Mouse (Mus musculus) embryonic fibroblast, embryonic 13.5 days (primary cell): ENCODE measurements around the gene Pfkfb1. TPM values are rescaled to one million over a fixed set of nuclear protein-coding genes. Genes with fewer than 3 reads are reported as not detected.
A peak's percentile ranks its signal among the peaks of the same experiment; 100 is the strongest.

Source experiments
- H3K27ac ChIP-seq: 2 replicates; pipeline ENCODE4 v1.5.1; 2012; ENCODE audit warnings: low read length, control low read depth, inconsistent platforms; ENCODE audit not compliant: insufficient read depth
- H3K4me1 ChIP-seq: 2 replicates; pipeline ENCODE4 v1.6.1; 2011; ENCODE audit warnings: low read length; ENCODE audit not compliant: control insufficient read depth, insufficient read depth
- H3K4me3 ChIP-seq: 2 replicates; pipeline ENCODE4 v1.5.1; 2011; ENCODE audit warnings: mild to moderate bottlenecking, control low read depth, low read length; ENCODE audit not compliant: insufficient read depth
- CTCF ChIP-seq: IDR thresholded peaks from 2 replicates; pipeline ENCODE4 v1.5.1; 2011; ENCODE audit warnings: mild to moderate bottlenecking, control low read depth, low read length, moderate library complexity, borderline replicate concordance; ENCODE audit not compliant: insufficient read depth
- POLR2A ChIP-seq: IDR thresholded peaks from 2 replicates; pipeline ENCODE4 v1.6.1; 2011; ENCODE audit warnings: low read depth, mild to moderate bottlenecking, control low read depth, low read length, moderate library complexity
- polyA plus RNA-seq: library from polyadenylated mRNA; stranded (reverse); fragments of >200 nt; gene quantifications from 2 replicates; pipeline ENCODE4 v1.2.4, GENCODE M21; 2011; ENCODE audit warnings: low read depth; ENCODE audit not compliant: missing spikeins, insufficient read length

Gene Pfkfb1
- 8.4 and 10.5 TPM in 2 replicates for polyA plus RNA-seq

- H3K27ac ChIP-seq = peak within 1 kb of the TSS; percentile 87
- no peaks in the 10 kb centered on the region for H3K4me1 ChIP-seq
- TF ChIP-seq CTCF = no peak
- TF ChIP-seq POLR2A = peak; percentile 68; the same call in 1 of the 2 replicates
- peak within 1 kb of the TSS; percentile 94 for H3K4me3 ChIP-seq
Measured at GRCm38 (mm10) chrX:150588023-150588764, at the start of gene Pfkfb1. Gene Pfkfb1 (plus strand): TSS chrX:150588229.

GRCm38 (mm10) chrX:150540111-150540510, 47.9 kb upstream of the Pfkfb1 start:
- no peak overlapping the region for H3K4me3 ChIP-seq
- TF ChIP-seq POLR2A (no peak), CTCF (no peak)
- H3K4me1 ChIP-seq = no peaks in the 10 kb centered on the region
- no peak overlapping the region for H3K27ac ChIP-seq

GRCm38 (mm10) chrX:150541684-150542083, 46.3 kb upstream of the Pfkfb1 start:
- no peak for TF ChIP-seq CTCF
- Histone ChIP-seq H3K4me3 (no peak overlapping the region), H3K27ac (no peak overlapping the region), H3K4me1 (no peaks in the 10 kb centered on the region)

- H3K4me3 ChIP-seq = no peak within 1 kb of the TSS
- H3K4me1 ChIP-seq = no peaks in the 10 kb centered on the region
- TF ChIP-seq CTCF = no peak
- no peak for TF ChIP-seq POLR2A
- no peak within 1 kb of the TSS for H3K27ac ChIP-seq
Measured at GRCm38 (mm10) chrX:150547239-150547638, 40.8 kb upstream of the Pfkfb1 start, which contains the start of gene Alas2. Gene Alas2 (plus strand): TSS chrX:150547375.

- Histone ChIP-seq H3K4me3 (no peak overlapping the region), H3K4me1 (no peaks in the 10 kb centered on the region), H3K27ac (no peak overlapping the region)
- TF ChIP-seq POLR2A (no peak), CTCF (no peak)
Measured at GRCm38 (mm10) chrX:150549639-150550038, 38.4 kb upstream of the Pfkfb1 start.

- Histone ChIP-seq H3K4me3 (no peak overlapping the region), H3K27ac (no peak overlapping the region), H3K4me1 (no peaks in the 10 kb centered on the region)
- TF ChIP-seq POLR2A = no peak
- TF ChIP-seq CTCF = no peak
Measured at GRCm38 (mm10) chrX:150551986-150552385, 36.0 kb upstream of the Pfkfb1 start.

- no peak overlapping the region for H3K27ac ChIP-seq
Measured at GRCm38 (mm10) chrX:150554032-150554431, 34.0 kb upstream of the Pfkfb1 start.

GRCm38 (mm10) chrX:150564644-150565357, 23.2 kb upstream of the Pfkfb1 start:
- no peak for TF ChIP-seq POLR2A
- no peak for TF ChIP-seq CTCF
- no peak overlapping the region for H3K27ac ChIP-seq

More at GRCm38 (mm10) chrX:150554032-150554431, 34.0 kb upstream of the Pfkfb1 start:
- Histone ChIP-seq H3K4me3 (no peak overlapping the region), H3K4me1 (no peaks in the 10 kb centered on the region)
- TF ChIP-seq POLR2A (no peak), CTCF (no peak)

GRCm38 (mm10) chrX:150581921-150582320, 6.1 kb upstream of the Pfkfb1 start:
- Histone ChIP-seq H3K4me1 (no peaks in the 10 kb centered on the region), H3K4me3 (no peak overlapping the region), H3K27ac (no peak overlapping the region)
- TF ChIP-seq CTCF (no peak), POLR2A (no peak)

More at GRCm38 (mm10) chrX:150564644-150565357, 23.2 kb upstream of the Pfkfb1 start:
- Histone ChIP-seq H3K4me1 (no peaks in the 10 kb centered on the region), H3K4me3 (no peak overlapping the region)

- TF ChIP-seq POLR2A = no peak
- TF ChIP-seq CTCF = no peak
- Histone ChIP-seq H3K4me3 (no peak overlapping the region), H3K27ac (no peak overlapping the region), H3K4me1 (no peaks in the 10 kb centered on the region)
Measured at GRCm38 (mm10) chrX:150585116-150585515, 2.9 kb upstream of the Pfkfb1 start.
